Mouse (Mus musculus) liver, embryonic 14.5 days (tissue): ENCODE data around the gene Cyren.

Source experiments
- CTCF ChIP-seq: IDR thresholded peaks from 2 replicates; pipeline ENCODE4 v1.5.1; 2016; ENCODE audit warnings: antibody characterized with exemption, low read depth, control low read depth
- EP300 ChIP-seq: IDR thresholded peaks from 2 replicates; pipeline ENCODE4 v1.6.1; 2016; ENCODE audit warnings: antibody characterized with exemption, low read depth

DNA sequence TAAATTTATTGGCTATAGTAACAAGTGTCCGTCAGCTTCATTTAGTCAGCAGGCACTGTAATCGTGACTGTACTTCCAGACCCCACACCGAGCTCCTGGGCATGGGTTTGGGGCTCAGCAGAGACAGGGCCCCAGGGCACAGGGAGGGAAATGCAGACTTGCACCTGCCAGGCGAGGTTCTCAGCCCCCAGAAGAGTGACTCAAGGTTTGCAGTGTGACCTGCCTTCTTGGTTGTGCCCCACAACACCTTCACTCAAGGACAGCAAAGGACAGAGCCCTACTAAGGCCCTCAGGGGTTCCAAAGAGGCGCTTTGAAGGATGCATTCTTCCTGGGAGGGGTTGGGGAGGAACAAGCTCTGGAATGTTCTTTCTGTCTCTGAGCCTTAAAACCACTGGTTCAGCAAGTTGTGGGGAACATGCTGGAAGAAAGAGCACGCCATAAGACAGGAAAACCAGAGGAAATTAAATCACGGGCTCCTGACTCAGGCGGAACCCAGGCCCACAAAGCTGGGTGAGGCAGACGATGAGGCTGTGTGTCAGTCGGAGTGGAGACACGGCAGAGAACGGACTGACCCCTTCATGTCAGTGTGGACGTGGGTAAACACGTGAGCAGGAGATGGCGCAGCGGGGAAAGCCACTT is 1.4 kb upstream of the Cyren start:
- no peak for TF ChIP-seq EP300
- no peak for TF ChIP-seq CTCF
